Mouse (Mus musculus) neural tube, embryonic 14.5 days (tissue): ENCODE results near the gene Myh9. TPM values are rescaled to one million over a fixed set of nuclear protein-coding genes. Genes with fewer than 3 reads are reported as not detected.
"Not testable (repeated sequence)": the region's sequence is repeated elsewhere in the genome, so short reads cannot be mapped to it uniquely, and the experiment has no call there.

Experiments used
- ATAC-seq: fragments of 200-750 bp; cut with Nextera tagmentation; 2 replicates; pipeline ENCODE4 v1.8.0; 2017; ENCODE audit warnings: low read depth, mild to moderate bottlenecking, moderate TSS enrichment, moderate library complexity
- H3K27ac ChIP-seq: fragments of 300-500 bp; sonication (generic); 2 replicates; pipeline ENCODE4 v1.5.1; 2014; ENCODE audit warnings: low read depth, mild to moderate bottlenecking, control low read depth, low read length, moderate library complexity, mixed read lengths
- H3K27me3 ChIP-seq: fragments of 300-500 bp; sonication (generic); 2 replicates; pipeline ENCODE4 v1.6.1; 2014; ENCODE audit warnings: low read length; ENCODE audit not compliant: control insufficient read depth, insufficient read depth
- H3K36me3 ChIP-seq: fragments of 300-500 bp; sonication (generic); 2 replicates; pipeline ENCODE4 v1.6.1; 2014; ENCODE audit warnings: low read length, mixed read lengths; ENCODE audit not compliant: control insufficient read depth, insufficient read depth
- H3K4me1 ChIP-seq: fragments of 300-500 bp; sonication (generic); 2 replicates; pipeline ENCODE4 v1.6.1; 2014; ENCODE audit warnings: low read length; ENCODE audit not compliant: control insufficient read depth, insufficient read depth
- H3K4me2 ChIP-seq: fragments of 300-500 bp; sonication (generic); 2 replicates; pipeline ENCODE4 v1.6.1; 2014; ENCODE audit warnings: mild to moderate bottlenecking, low read depth, low read length, control low read depth
- H3K4me3 ChIP-seq: fragments of 300-500 bp; sonication (generic); 2 replicates; pipeline ENCODE4 v1.5.1; 2014; ENCODE audit warnings: low read depth, low read length, control low read depth, mixed read lengths
- H3K9ac ChIP-seq: fragments of 300-500 bp; sonication (generic); replicated peaks from 2 replicates; pipeline ENCODE4 v1.6.1; 2014; ENCODE audit warnings: low read depth, mild to moderate bottlenecking, control low read depth, low read length, mixed read lengths
- H3K9me3 ChIP-seq: fragments of 300-500 bp; sonication (generic); 2 replicates; pipeline ENCODE4 v1.6.1; 2016; ENCODE audit warnings: low read length; ENCODE audit not compliant: control insufficient read depth
- WGBS: fragments of 180-500 bp; shearing (Covaris S2); extraction: QIAGEN DNeasy Blood & Tissue Kit; methylation state at CpG from one replicate; pipeline ENCODE4 v1.1.7; 2014; 5-methylcytosine and 5-hydroxymethylcytosine counted together
- polyA plus RNA-seq: library from polyadenylated mRNA; unstranded; fragments of >200 nt; fragmentation: Nextera tagmentation; extraction: Ambion mirVana; gene quantifications from 2 replicates; pipeline ENCODE4 v1.2.1, GENCODE M21; 2014

Gene Myh9
- polyA plus RNA-seq, 1 experiment from 2014 or later, result 9.5 TPM

DNA sequence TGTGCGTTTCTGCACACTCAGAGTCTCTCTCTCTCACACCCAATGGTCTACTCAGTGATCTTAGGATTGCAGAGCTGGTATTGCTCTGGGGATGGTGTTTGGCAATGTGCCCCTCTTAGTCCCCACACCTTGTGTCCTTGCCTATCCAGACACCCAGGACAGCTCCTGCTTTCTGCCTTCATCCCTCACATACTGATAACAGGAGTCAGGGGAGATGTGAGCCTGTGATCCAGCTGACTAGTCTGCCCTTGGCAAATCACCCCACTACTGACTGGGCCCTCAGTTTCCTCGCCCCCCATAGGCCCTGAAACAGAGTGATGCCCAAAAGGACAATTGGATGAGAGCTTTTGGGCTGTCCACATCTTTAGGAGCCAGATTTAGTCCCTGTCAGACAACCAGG, 85.9 kb downstream of the Myh9 start:
- H3K4me3 ChIP-seq, result no peak overlapping the region

DNA sequence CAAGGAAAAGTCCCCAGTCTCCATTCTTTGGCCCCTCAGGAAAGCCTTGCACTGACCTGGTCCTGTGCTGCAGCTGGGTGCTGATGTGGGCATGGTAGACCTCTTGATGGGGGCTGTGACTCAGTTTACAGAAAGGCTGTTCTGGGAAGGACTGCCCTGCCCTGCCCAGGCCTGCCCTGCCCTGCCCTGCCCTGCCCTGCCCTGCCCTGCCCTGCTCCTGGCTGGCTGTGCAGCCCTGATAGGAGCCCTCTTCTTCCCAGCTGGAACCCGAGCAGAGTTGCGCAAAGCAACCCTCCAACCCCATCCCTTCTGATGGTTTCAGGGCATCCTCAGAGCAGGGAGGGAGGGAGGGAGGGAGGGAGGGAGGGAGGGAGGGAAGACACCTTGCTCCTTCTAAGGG, 86.8 kb downstream of the Myh9 start:
- 70% methylated on average over 2 of the region's 2 CpGs for WGBS
- no peaks in the 10 kb centered on the region for H3K9me3 ChIP-seq
- H3K36me3 ChIP-seq, result no peaks in the 10 kb centered on the region
- no peak overlapping the region for H3K27ac ChIP-seq
- ATAC-seq, result no peak
- H3K4me3 ChIP-seq, result no peak overlapping the region
- H3K27me3 ChIP-seq, result no peaks in the 10 kb centered on the region
- H3K9ac ChIP-seq, result no peak overlapping the region
- H3K4me1 ChIP-seq, result no peaks in the 10 kb centered on the region
- H3K4me2 ChIP-seq, result no peak overlapping the region

More for the DNA sequence above, 85.9 kb downstream of the Myh9 start:
- WGBS, result 63% methylated on average over 2 of the region's 2 CpGs
- Histone ChIP-seq H3K4me2 (no peak overlapping the region), H3K4me1 (no peaks in the 10 kb centered on the region), H3K9me3 (no peaks in the 10 kb centered on the region), H3K27me3 (no peaks in the 10 kb centered on the region), H3K9ac (no peak overlapping the region), H3K36me3 (peaks cover under 1% of the 10 kb centered on the region; the same call in 1 of the 2 replicates), H3K27ac (no peak overlapping the region)
- no peak for ATAC-seq

DNA sequence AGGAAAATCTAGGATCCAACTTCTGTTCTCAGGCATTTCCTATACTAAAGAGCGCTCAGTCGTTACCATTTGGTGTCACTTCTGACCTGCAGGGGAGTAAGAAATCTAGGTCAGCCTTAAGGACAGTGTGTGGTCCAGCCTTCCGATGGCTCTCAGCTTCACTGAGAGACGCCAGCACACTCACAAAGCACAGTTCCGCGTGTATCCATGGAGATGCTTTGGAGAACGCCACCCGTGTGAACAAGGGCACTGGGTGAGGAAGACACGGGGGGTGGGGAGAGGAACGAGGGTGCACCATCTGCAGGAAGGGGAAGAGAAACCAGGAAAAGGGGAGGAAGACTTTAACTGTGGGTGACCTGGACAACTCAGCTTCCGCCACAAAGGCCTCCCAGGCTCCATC, 89.5 kb downstream of the Myh9 start:
- no peak overlapping the region for H3K27ac ChIP-seq
- H3K27me3 ChIP-seq, result no peaks in the 10 kb centered on the region
- ATAC-seq, result no peak
- H3K36me3 ChIP-seq, result no peaks in the 10 kb centered on the region
- H3K4me3 ChIP-seq, result no peak overlapping the region
- no peaks in the 10 kb centered on the region for H3K4me1 ChIP-seq
- no peak overlapping the region for H3K9ac ChIP-seq
- no peak overlapping the region for H3K4me2 ChIP-seq
- 45% methylated on average over 11 of the region's 11 CpGs for WGBS
- H3K9me3 ChIP-seq, result no peaks in the 10 kb centered on the region

DNA sequence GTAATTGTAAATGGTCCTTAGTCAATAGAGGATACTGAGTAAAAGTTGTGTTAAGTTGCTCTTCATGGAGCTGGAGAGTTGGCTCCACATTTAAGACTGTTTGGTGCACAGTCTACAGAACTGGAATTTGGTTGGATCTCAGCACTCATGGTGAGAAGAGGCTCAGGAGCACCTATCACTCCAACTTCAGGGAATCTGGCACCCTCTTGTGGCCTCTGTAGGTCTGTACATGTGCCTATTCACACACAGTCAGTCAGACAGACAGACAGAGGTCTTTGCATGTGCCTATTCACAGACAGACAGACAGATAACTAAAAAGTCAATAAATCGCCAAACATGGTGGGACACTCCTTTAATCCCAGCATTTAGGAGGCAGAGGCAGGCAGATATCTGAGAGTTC, 91.5 kb downstream of the Myh9 start:
- Histone ChIP-seq H3K4me2 (no peak overlapping the region), H3K27ac (no peak overlapping the region), H3K27me3 (no peaks in the 10 kb centered on the region), H3K4me3 (no peak overlapping the region), H3K9ac (no peak overlapping the region), H3K9me3 (no peaks in the 10 kb centered on the region), H3K36me3 (no peaks in the 10 kb centered on the region), H3K4me1 (no peaks in the 10 kb centered on the region)
- WGBS, result 45% methylated on average over 1 of the region's 1 CpGs
- ATAC-seq, result no peak

DNA sequence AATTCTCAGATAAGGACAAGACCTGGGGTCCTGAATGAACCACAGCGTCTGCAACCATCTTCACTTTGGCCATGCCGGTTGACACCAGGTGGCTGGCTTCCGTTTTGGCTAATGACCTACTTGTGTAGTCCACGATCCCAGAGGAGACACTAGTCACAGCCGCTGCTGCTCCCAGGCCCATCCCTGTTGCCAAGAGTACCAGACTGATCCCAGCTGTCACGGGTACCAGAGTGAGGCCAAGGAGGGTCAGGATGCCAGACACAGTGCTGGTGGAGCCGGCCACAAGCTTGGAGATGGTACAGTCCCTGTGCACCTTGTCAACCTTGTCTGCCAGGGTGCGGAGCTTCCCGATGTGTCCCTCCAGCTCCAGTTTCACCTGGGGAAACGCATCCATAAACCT, 92.3 kb downstream of the Myh9 start:
- H3K36me3 ChIP-seq, result no peaks in the 10 kb centered on the region
- H3K4me1 ChIP-seq, result no peaks in the 10 kb centered on the region
- ATAC-seq, result no peak
- no peak overlapping the region for H3K27ac ChIP-seq
- H3K9me3 ChIP-seq, result no peaks in the 10 kb centered on the region
- WGBS, result 84% methylated on average over 10 of the region's 10 CpGs
- H3K4me2 ChIP-seq, result no peak overlapping the region
- no peak overlapping the region for H3K9ac ChIP-seq
- no peaks in the 10 kb centered on the region for H3K27me3 ChIP-seq
- no peak overlapping the region for H3K4me3 ChIP-seq

DNA sequence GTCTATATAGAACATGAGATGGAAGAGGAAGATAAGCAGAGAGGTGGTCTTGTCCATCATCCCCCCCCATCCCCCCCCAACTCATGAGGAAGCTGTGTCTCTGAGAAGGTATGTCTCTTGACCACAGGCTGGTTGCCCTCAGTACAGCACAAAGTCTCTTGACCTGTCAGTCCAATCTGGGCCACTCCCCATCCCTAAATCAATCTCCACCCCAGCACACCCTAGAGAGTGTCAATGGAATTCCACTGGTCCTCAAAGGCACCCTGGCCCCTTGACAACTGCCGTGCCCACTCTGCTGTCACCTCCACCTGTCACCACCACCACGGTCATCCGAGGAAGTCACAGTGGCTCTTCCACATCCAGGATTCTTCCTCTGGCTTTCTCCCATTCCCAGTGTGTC, 93.6 kb downstream of the Myh9 start:
- ATAC-seq, result no peak
- Histone ChIP-seq H3K9me3 (no peaks in the 10 kb centered on the region), H3K4me2 (no peak overlapping the region), H3K27ac (no peak overlapping the region), H3K27me3 (no peaks in the 10 kb centered on the region), H3K4me3 (no peak overlapping the region), H3K9ac (no peak overlapping the region), H3K36me3 (no peaks in the 10 kb centered on the region), H3K4me1 (no peaks in the 10 kb centered on the region)
- 83% methylated on average over 3 of the region's 3 CpGs for WGBS

DNA sequence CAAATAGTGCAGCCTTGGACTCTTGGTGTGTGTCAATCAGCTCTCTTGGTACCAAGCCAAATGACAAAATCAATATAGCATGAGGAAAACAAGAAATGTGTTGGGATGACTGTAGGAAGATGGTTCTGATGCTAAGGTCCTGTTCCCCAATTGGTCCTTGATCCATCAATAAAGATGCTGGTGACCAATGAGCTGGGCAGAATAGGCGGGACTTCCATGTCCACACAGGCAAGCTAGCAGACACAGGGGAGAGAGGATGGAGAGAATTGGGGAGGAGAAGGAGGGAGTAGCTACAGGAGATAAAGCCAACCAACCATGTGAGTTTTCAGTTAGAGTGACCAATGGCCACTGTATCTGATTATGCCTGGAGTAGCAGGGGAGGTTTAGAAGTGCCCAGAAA, 95.6 kb downstream of the Myh9 start:
- no peaks in the 10 kb centered on the region for H3K9me3 ChIP-seq
- no peaks in the 10 kb centered on the region for H3K36me3 ChIP-seq
- H3K27ac ChIP-seq, result no peak overlapping the region
- H3K27me3 ChIP-seq, result no peaks in the 10 kb centered on the region
- no peak overlapping the region for H3K4me2 ChIP-seq
- H3K4me3 ChIP-seq, result no peak overlapping the region
- WGBS, result 93% methylated on average over 1 of the region's 1 CpGs
- no peak overlapping the region for H3K9ac ChIP-seq
- H3K4me1 ChIP-seq, result no peaks in the 10 kb centered on the region
- no peak for ATAC-seq

DNA sequence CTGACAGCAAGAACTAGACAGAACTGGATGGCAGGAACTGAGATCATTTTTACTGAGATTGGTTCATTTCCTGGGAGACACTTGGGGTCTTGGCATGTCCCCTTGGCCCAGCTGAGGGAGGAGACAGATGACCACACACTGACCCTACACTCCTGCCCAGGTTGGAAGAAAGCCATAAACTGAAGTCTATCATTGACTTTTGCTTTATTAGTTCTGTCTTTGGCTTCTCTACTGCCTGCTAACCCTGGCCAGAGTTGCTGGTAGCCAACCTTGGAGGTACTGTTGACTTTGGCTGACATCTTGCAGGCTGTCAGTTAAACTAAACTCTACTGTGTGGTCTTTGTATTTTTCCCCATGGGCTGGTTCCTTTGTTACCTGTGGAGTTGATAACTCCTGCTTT, 96.9 kb downstream of the Myh9 start:
- Histone ChIP-seq H3K9ac (no peak overlapping the region), H3K4me2 (no peak overlapping the region), H3K4me1 (no peaks in the 10 kb centered on the region), H3K36me3 (no peaks in the 10 kb centered on the region), H3K27ac (no peak overlapping the region), H3K27me3 (no peaks in the 10 kb centered on the region), H3K4me3 (no peak overlapping the region), H3K9me3 (no peaks in the 10 kb centered on the region)
- no peak for ATAC-seq

DNA sequence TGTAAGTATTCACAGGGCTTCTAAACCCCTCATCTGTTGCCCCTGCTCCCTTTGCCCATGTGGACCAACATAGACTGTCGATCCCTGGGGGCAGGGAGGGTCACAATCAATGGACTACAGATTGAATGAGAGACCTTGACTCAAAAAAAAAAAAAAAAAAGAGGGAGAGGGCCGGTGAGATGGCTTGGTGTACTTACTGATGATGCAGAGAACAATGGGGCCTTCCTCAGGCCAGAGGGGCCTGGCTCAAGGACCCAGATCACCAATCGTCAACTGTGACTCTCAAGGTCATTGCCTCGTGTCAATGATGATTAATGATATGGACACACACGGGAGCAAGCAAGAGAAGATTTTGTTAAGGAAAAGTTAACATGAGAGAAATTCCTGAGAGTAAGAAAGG, 97.3 kb downstream of the Myh9 start:
- Histone ChIP-seq H3K4me2 (no peak overlapping the region), H3K9ac (no peak overlapping the region), H3K4me3 (no peak overlapping the region), H3K9me3 (no peaks in the 10 kb centered on the region), H3K4me1 (no peaks in the 10 kb centered on the region), H3K27me3 (no peaks in the 10 kb centered on the region), H3K27ac (no peak overlapping the region), H3K36me3 (no peaks in the 10 kb centered on the region)
- no peak for ATAC-seq
- 31% methylated on average over 5 of the region's 5 CpGs for WGBS

DNA sequence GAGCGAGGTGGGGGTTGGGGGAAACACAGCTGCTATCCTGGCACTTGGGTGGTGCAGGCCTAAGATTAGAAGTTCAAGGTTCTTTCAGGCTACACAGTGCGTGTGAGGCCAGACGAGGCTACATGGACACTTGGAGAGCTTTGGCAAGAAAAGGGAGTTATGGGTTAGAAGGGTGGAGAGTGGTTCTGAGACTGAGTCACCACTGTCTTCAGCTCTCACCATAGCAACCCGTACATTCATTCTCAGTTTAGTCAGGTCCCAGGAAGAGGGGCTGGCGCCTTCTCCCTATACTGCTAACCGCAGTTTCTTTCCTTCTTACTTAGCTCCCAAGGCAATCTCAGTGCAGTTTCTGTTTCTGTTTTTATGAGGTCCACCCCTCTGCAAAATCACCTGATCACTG, 100.4 kb downstream of the Myh9 start:
- WGBS, result 88% methylated on average over 6 of the region's 6 CpGs
- not testable (repeated sequence) for H3K9ac ChIP-seq, H3K27ac ChIP-seq, H3K9me3 ChIP-seq, ATAC-seq, H3K4me2 ChIP-seq, H3K4me1 ChIP-seq, H3K4me3 ChIP-seq, H3K27me3 ChIP-seq, H3K36me3 ChIP-seq
